Mouse (Mus musculus) E14TG2a.4 (cell line): ENCODE results near the gene Eef2k.

Source experiments
- CTCF ChIP-seq: conservative IDR thresholded peaks from 2 replicates; pipeline ENCODE4 v1.5.1; 2014; ENCODE audit warnings: low read length
- NANOG ChIP-seq: IDR thresholded peaks from 2 replicates; pipeline ENCODE4 v1.6.1; 2014; ENCODE audit warnings: borderline replicate concordance, low read length, mixed read lengths
- POU5F1 ChIP-seq: IDR thresholded peaks from 2 replicates; pipeline ENCODE4 v1.6.1; 2014; ENCODE audit warnings: low read length, borderline replicate concordance

- TF ChIP-seq CTCF (no peak), NANOG (no peak), POU5F1 (no peak)
Observed at GRCm38 (mm10) chr7:120869883-120870282, 27.3 kb downstream of the Eef2k start.
